Mouse (Mus musculus) E14TG2a.4 (cell line): ENCODE measurements at regions not wholly inside any gene's neighbourhood (a gene's known extent, or its start where the extent isn't known, plus 50 kb on each side); places are given as distances from the start of the nearest gene placed in this dataset.

Experiments
- CTCF ChIP-seq: conservative IDR thresholded peaks from 2 replicates; pipeline ENCODE4 v1.5.1; 2014; ENCODE audit warnings: low read length
- POU5F1 ChIP-seq: IDR thresholded peaks from 2 replicates; pipeline ENCODE4 v1.6.1; 2014; ENCODE audit warnings: low read length, borderline replicate concordance

- TF ChIP-seq CTCF = no peak
- TF ChIP-seq POU5F1 = no peak
Observed at GRCm38 (mm10) chr14:71251116-71251515, 651.5 kb upstream of the Fam160b2 start.
